Mouse (Mus musculus): ENCODE measurements around the gene Wipi1. TPM values are rescaled to one million over a fixed set of nuclear protein-coding genes. Genes with fewer than 3 reads are reported as not detected.
A peak's percentile ranks its signal among the peaks of the same experiment; 100 is the strongest.

Wipi1 gene
- total and polyA plus RNA-seq, 3 experiments: 1.8 to 2.2 (median 2.0) TPM

- Histone ChIP-seq H3K79me2 (replicated peaks; ENCODE audit: control insufficient read depth, extremely low read depth, insufficient read depth, poor library complexity, severe bottlenecking) (no peaks in the 10 kb centered on the region), H3K27me3 (replicated peaks) (no peaks in the 10 kb centered on the region), H3K4me1 (ENCODE audit: control insufficient read depth in 1 of 2, insufficient read depth in 2 of 2) (peaks cover under 1 to 31% of the 10 kb centered on the region in 2 experiments), H3K4me3 (replicated peaks in 1 of 3; ENCODE audit: low read depth in 2 of 3, low read length in 2 of 3, poor library complexity in 1 of 3) (no peak overlapping the region), H3K36me3 (replicated peaks in 1 of 2; ENCODE audit: control insufficient read depth in 1 of 2, insufficient read depth in 1 of 2, low read length in 1 of 2) (no peaks in the 10 kb centered on the region), H3K9me3 (replicated peaks; ENCODE audit: low read length) (no peaks in the 10 kb centered on the region), H3K9ac (ENCODE audit: insufficient read depth, low read depth) (no peak overlapping the region), H3K27ac (ENCODE audit: insufficient read depth, low read depth) (no peak overlapping the region), H3K4me2 (ENCODE audit: insufficient read depth, low read depth, poor library complexity, severe bottlenecking) (no peak overlapping the region)
- DNase-seq (ENCODE audit: extremely low read depth): no peak
- dilution Hi-C loops (cut with MboI; ENCODE audit: extremely low pct_ligation_motif_present, extremely low pct_unique_long_range_greater_than_20kb, low sequenced_read_pairs): no loop called here
- in situ Hi-C loops (cut with MboI; ENCODE audit: low pct_ligation_motif_present, low pct_unique_long_range_greater_than_20kb, low sequenced_read_pairs): no loop called here
- no peak for TF ChIP-seq MAZ (IDR thresholded peaks at IDR 0.05; ENCODE audit: low read depth, low read length)
- no peak for TF ChIP-seq IRF4 (IDR thresholded peaks at IDR 0.05; ENCODE audit: low read depth, low read length)
- no peak for TF ChIP-seq MAFK (IDR thresholded peaks at IDR 0.05; ENCODE audit: insufficient replicate concordance, low read length)
- no peak for TF ChIP-seq CHD2 (IDR thresholded peaks at IDR 0.05; ENCODE audit: low read length)
- no peak for TF ChIP-seq SMC3 (IDR thresholded peaks at IDR 0.05; ENCODE audit: low read depth, low read length)
- no peak for TF ChIP-seq CHD1 (IDR thresholded peaks at IDR 0.05; ENCODE audit: low read depth, low read length)
- TF ChIP-seq SIN3A (IDR thresholded peaks at IDR 0.05; ENCODE audit: low read length): no peak
These were observed 48.1 kb downstream of the Wipi1 start for GRCm38 (mm10) chr11:109563708-109564107.

GRCm38 (mm10) chr11:109561445-109561844 lies 50.3 kb downstream of the Wipi1 start:
- in situ Hi-C loops (cut with MboI; ENCODE audit: low pct_ligation_motif_present, low pct_unique_long_range_greater_than_20kb, low sequenced_read_pairs): no loop called here
- DNase-seq (ENCODE audit: extremely low read depth): no peak
- no peaks in the 10 kb centered on the region for H3K36me3 ChIP-seq (replicated peaks in 1 of 2; ENCODE audit: control insufficient read depth in 1 of 2, insufficient read depth in 1 of 2, low read length in 1 of 2)
- no peak overlapping the region for H3K4me2 ChIP-seq (ENCODE audit: insufficient read depth, low read depth, poor library complexity, severe bottlenecking)
- peaks cover 0 to 30% of the 10 kb centered on the region in 2 experiments; a peak in 3 of 4 replicates for H3K4me1 ChIP-seq (ENCODE audit: control insufficient read depth in 1 of 2, insufficient read depth in 2 of 2)
- H3K27me3 ChIP-seq (replicated peaks): no peaks in the 10 kb centered on the region
- H3K79me2 ChIP-seq (replicated peaks; ENCODE audit: control insufficient read depth, extremely low read depth, insufficient read depth, poor library complexity, severe bottlenecking): no peaks in the 10 kb centered on the region
- no peak overlapping the region for H3K4me3 ChIP-seq (replicated peaks in 1 of 3; ENCODE audit: low read depth in 2 of 3, low read length in 2 of 3, poor library complexity in 1 of 3)
- no peak for TF ChIP-seq POLR2AphosphoS2 (IDR thresholded peaks at IDR 0.05; ENCODE audit: low read depth, low read length)
- TF ChIP-seq IRF4 (IDR thresholded peaks at IDR 0.05; ENCODE audit: low read depth, low read length): no peak
- no peak for TF ChIP-seq TCF12 (IDR thresholded peaks at IDR 0.05; ENCODE audit: low read depth, low read length)
- no peak overlapping the region for H3K27ac ChIP-seq (ENCODE audit: insufficient read depth, low read depth)
- H3K9me3 ChIP-seq (replicated peaks; ENCODE audit: low read length): no peaks in the 10 kb centered on the region
- dilution Hi-C loops (cut with MboI; ENCODE audit: extremely low pct_ligation_motif_present, extremely low pct_unique_long_range_greater_than_20kb, low sequenced_read_pairs): no loop called here
- H3K9ac ChIP-seq (ENCODE audit: insufficient read depth, low read depth): no peak overlapping the region

- Histone ChIP-seq H3K4me1 (ENCODE audit: control insufficient read depth in 1 of 2, insufficient read depth in 2 of 2) (peaks cover 0 to 26% of the 10 kb centered on the region in 2 experiments; a peak in 3 of 4 replicates), H3K9ac (ENCODE audit: insufficient read depth, low read depth) (no peak overlapping the region), H3K79me2 (replicated peaks; ENCODE audit: control insufficient read depth, extremely low read depth, insufficient read depth, poor library complexity, severe bottlenecking) (no peaks in the 10 kb centered on the region), H3K4me3 (replicated peaks in 1 of 3; ENCODE audit: low read depth in 2 of 3, low read length in 2 of 3, poor library complexity in 1 of 3) (no peak overlapping the region), H3K27me3 (replicated peaks) (no peaks in the 10 kb centered on the region), H3K36me3 (replicated peaks in 1 of 2; ENCODE audit: control insufficient read depth in 1 of 2, insufficient read depth in 1 of 2, low read length in 1 of 2) (no peaks in the 10 kb centered on the region), H3K4me2 (ENCODE audit: insufficient read depth, low read depth, poor library complexity, severe bottlenecking) (no peak overlapping the region), H3K9me3 (replicated peaks; ENCODE audit: low read length) (no peaks in the 10 kb centered on the region), H3K27ac (ENCODE audit: insufficient read depth, low read depth) (no peak overlapping the region)
- DNase-seq (ENCODE audit: extremely low read depth): peak; percentile 88
- in situ Hi-C loops (cut with MboI; ENCODE audit: low pct_ligation_motif_present, low pct_unique_long_range_greater_than_20kb, low sequenced_read_pairs): no loop called here
- dilution Hi-C loops (cut with MboI; ENCODE audit: extremely low pct_ligation_motif_present, extremely low pct_unique_long_range_greater_than_20kb, low sequenced_read_pairs): no loop called here
- TF ChIP-seq NELFE (IDR thresholded peaks at IDR 0.05; ENCODE audit: low read depth, low read length) (peak; percentile 71), ZNF384 (IDR thresholded peaks at IDR 0.05; ENCODE audit: low read depth, low read length) (0 out of 2 replicates have a peak, but pooled peaks have one; percentile 11), CHD2 (IDR thresholded peaks at IDR 0.05; ENCODE audit: low read length) (peak; percentile 94), SIN3A (IDR thresholded peaks at IDR 0.05; ENCODE audit: low read length) (no peak), ZC3H11A (IDR thresholded peaks at IDR 0.05; ENCODE audit: low read depth, low read length) (peak; percentile 72), CTCF (conservative IDR thresholded peaks at IDR 0.05 in 1 of 2, IDR thresholded peaks at IDR 0.05 in 1 of 2; ENCODE audit: low read depth in 2 of 2, low read length in 2 of 2) (peak; percentile 58 to 93), E2F4 (IDR thresholded peaks at IDR 0.05; ENCODE audit: insufficient replicate concordance, low read depth, low read length) (no peak), ELF1 (IDR thresholded peaks at IDR 0.05; ENCODE audit: low read depth, low read length) (peak; percentile 72), ETS1 (conservative IDR thresholded peaks at IDR 0.05; ENCODE audit: low read depth, low read length) (0 out of 2 replicates have a peak, but pooled peaks have one; percentile 15), BHLHE40 (IDR thresholded peaks at IDR 0.05; ENCODE audit: low read depth, low read length) (peak; percentile 70), GABPA (IDR thresholded peaks at IDR 0.05; ENCODE audit: insufficient replicate concordance, low read depth, low read length) (no peak; the same call in 1 of the 2 replicates), IRF4 (IDR thresholded peaks at IDR 0.05; ENCODE audit: low read depth, low read length) (peak; percentile 66; the same call in 1 of the 2 replicates), TCF12 (IDR thresholded peaks at IDR 0.05; ENCODE audit: low read depth, low read length) (peak; percentile 46; the same call in 1 of the 2 replicates), MEF2A (IDR thresholded peaks at IDR 0.05; ENCODE audit: borderline replicate concordance, low read depth, low read length) (peak; percentile 66), MXI1 (IDR thresholded peaks at IDR 0.05; ENCODE audit: low read depth, low read length) (peak; percentile 30; the same call in 1 of the 2 replicates), CHD1 (IDR thresholded peaks at IDR 0.05; ENCODE audit: low read depth, low read length) (no peak), ZMIZ1 (IDR thresholded peaks at IDR 0.05; ENCODE audit: low read depth, low read length) (no peak), MYC (IDR thresholded peaks at IDR 0.05; ENCODE audit: low read depth, low read length) (peak; percentile 81), NRF1 (IDR thresholded peaks at IDR 0.05; ENCODE audit: low read depth, low read length) (0 out of 2 replicates have a peak, but pooled peaks have one; percentile 26), EP300 (IDR thresholded peaks at IDR 0.05; ENCODE audit: low read length) (0 out of 2 replicates have a peak, but pooled peaks have one; percentile 25)
These were observed 50.9 kb downstream of the Wipi1 start for GRCm38 (mm10) chr11:109560793-109561257.
